Mouse (Mus musculus) fibroblast of lung, adult 2 months (primary cell): ENCODE data around the gene Rufy3.

Experiments
- DNase-seq: peaks from one replicate; pipeline ENCODE4 v3.0.0-alpha.2; 2011; ENCODE audit warnings: low read depth

Rufy3 gene

DNA sequence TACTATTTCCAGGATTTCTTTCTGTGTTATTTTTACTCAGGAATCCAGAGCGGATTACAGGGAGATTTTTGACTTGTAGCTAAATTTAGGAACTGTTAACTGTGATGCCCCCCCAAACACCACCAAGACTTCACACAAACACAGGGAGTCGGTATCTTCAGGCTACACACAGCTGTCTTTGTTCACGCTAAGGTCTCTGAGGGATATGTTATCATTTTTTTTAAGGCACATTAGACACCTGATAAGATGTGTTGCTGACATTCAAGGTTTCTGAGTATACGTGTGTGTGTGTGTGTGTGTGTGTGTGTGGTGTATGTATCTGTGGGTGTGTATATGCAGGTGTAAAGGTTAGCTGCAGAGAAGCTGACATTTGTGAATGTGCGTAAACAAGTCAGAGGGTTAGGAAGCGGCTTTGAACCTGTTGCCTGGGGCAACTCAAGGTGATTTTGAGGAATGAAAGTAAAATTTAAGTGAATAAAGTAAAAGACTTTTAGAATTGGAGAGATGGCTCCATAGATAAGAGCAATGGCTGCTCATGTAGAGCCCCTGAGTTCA, 121.0 kb downstream of the Rufy3 start:
- DNase-seq: no peak

DNA sequence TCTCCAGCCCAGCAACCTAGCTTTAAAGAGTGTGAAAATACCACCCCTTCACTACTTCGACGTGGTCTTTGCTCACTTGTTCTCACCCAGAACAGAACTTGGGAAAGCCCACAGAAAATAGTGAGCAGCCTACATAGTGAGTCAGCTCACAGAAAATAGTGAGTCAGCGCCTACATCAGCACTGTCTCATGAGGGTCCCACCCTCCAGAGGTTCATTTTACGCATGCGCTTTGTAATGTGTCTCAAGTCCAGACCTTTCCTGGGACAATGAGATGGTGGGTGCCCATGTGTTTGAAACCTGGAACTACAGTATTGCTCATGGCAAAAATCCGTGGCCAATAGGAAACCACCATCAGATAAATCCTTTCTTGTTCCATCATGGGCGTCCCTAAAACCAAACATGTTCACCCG, 123.2 kb downstream of the Rufy3 start:
- no peak for DNase-seq

DNA sequence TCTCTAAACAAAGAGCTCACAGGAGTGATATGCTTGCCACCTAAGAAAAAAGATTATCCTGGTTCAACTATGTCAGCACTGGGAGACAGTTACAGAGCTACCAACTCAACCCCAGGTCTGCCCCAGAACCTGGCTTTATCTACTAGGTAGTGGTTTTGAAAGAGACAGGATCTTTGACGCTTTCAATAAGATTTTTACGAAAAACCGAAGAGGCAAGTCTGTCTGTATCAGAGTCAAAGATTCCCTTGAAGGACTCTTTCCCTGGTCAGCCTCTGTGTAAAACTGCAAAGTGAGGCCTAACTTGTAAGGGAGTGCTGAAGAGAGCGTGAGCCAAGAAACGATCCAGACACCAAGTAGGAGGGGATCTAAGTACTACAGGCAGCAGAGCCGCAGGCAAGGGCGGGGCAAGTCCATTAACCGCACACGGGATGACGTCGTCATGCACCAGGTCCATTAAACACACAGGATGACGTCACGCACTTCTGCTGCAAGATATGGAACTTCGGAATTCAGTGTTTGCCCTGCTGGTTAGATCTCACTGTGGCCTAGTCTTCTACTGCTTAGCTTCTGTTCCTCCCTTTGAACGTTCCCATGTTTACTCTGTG, 123.8 kb downstream of the Rufy3 start:
- DNase-seq: no peak

- no peak for DNase-seq
Measured at GRCm38 (mm10) chr5:88689279-88689938, 124.6 kb downstream of the Rufy3 start.

DNA sequence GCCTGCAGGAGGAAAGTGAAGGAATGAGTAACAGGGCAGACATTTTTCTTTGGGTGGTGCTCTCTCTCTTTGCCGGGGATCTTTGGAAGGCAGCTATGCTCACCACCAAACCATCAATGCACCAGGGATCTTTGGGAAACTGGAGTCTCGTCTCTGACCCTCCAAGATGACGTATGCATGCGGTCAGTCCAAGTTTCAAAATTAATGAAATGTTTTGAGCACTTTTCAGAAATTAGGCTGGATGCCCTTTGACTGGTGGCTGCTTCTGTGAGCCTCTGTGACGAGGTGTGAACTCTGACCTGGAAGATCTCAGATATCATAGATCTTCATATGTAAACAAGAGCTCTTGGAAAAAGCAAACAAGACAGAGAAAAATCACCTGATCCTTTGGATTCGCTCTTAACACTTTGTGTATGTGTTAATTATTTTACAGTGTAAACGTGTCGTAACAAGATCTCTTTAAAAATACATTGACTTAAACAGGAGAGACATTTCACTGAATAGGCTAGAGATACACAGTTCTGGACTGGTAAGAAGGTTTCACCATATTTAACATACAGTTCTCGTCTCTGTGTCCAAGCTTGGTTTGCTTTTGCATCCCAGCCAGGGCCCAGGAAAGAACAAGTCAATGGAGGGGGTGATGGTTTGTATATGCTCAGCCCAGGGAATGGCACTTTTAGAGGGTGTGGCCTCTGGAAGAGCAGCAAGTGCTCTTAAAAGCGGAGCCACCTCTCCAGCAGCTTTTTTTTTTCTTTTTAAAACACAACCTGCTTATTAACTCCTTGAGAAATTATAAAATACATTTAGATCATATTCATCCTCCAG, 126.1 kb downstream of the Rufy3 start:
- DNase-seq: no peak

DNA sequence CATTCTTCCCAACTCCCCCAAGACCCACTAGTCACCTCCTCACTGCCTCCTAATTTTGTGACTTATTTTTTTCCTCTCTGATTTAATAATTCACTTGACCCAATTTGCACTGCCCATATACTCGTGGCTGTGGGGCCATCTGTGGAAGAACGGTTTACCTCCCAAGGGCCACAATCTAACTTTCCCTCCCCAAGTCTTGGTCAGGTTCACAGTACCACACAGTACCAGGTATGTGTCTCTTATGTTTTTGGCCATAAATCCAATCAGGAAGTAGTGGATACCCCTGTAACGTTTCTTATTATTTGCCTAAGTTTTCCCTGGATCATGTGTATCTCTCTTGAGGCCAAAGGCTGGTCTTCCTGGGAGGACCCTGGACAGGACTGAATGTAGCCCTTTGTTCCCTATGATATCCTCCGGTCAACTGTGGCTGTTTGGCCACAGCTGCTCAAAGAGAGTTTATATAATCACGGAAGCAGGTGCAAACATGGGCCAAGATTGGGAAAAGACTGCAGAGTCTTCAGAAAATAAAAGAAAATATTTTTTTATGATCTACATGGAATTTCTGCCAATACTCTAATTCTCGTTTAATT, 126.8 kb downstream of the Rufy3 start:
- no peak for DNase-seq

- DNase-seq: no peak
Measured at GRCm38 (mm10) chr5:88692586-88692985, 127.7 kb downstream of the Rufy3 start.

DNA sequence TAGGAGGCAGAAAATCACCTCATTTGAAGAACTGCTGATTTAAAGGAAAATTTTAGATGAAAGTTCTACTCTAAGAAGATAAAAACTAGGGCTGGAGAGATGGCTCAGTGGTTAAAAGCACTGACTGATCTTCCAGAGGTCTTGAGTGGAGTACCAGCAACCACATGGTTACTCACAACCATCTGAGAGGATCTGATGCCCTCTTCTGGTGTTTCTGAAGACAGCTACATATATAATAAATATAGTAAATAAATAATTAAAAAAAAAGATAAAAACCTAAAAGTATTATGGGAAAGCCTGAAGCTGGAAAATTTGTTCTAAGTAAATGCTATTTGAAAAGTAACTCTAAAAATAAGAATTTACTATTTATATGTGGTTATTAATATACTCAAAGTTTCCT, 128.2 kb downstream of the Rufy3 start:
- DNase-seq: no peak

DNA sequence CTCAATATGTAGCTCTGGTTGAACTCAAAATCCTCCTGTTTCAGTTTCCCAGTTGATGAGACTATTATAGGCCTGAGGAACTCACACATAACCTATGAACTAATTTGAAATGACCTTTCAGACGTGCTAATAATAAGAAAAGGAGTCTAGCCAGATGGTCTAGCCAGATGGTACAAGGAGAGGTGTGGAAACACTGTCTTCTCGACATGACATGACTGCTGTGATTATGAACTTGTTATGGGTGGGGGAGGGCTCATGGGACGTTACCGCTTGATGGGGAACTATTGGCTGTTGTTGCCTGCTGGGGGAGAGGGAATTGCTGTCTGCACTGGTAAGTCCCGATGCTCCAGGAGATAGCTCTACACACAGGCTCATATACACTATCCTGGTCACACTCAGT, 132.5 kb downstream of the Rufy3 start:
- no peak for DNase-seq

- DNase-seq: no peak
Measured at GRCm38 (mm10) chr5:88699251-88699913, 134.5 kb downstream of the Rufy3 start.
